Mouse (Mus musculus): ENCODE data around the gene 1700028P14Rik. TPM values are rescaled to one million over a fixed set of nuclear protein-coding genes. Genes with fewer than 3 reads are reported as not detected.

Gene 1700028P14Rik
- polyA plus RNA-seq (2012; rRNA removed): 0.15 and 0.16 TPM in 2 replicates

GRCm38 (mm10) chr19:23652644-23653043, at the start of gene 1700028P14Rik:
Gene 1700028P14Rik, minus strand, starts transcription at chr19:23652812.
- no peaks in the 10 kb centered on the region for H3K4me1 ChIP-seq (replicated peaks; ENCODE audit: control insufficient read depth, insufficient read depth, low read length)
- H3K27me3 ChIP-seq (ENCODE audit: control insufficient read depth, insufficient read depth, low read length): no peaks in the 10 kb centered on the region
- H3K27ac ChIP-seq (ENCODE audit: control insufficient read depth, insufficient read depth, low read length): no peak within 1 kb of the TSS
- no peak within 1 kb of the TSS for H3K4me3 ChIP-seq (ENCODE audit: control insufficient read depth, insufficient read depth, low read length)
- DNase-seq: no peak
- TF ChIP-seq POLR2A (IDR thresholded peaks at IDR 0.05; ENCODE audit: control insufficient read depth, extremely low read depth, insufficient read depth, low read length, poor library complexity) (no peak), CTCF (IDR thresholded peaks at IDR 0.05; ENCODE audit: borderline replicate concordance, control insufficient read depth, extremely low read depth, insufficient read depth, low read length, poor library complexity) (no peak)
- no peaks in the 10 kb centered on the region for H3K36me3 ChIP-seq (ENCODE audit: control insufficient read depth, insufficient read depth, low read length)
- WGBS: 23% methylated on average over 13 of the region's 13 CpGs

- Histone ChIP-seq H3K36me3 (ENCODE audit: control insufficient read depth, insufficient read depth, low read length) (peaks cover 8% of the 10 kb centered on the region), H3K27me3 (ENCODE audit: control insufficient read depth, insufficient read depth, low read length) (no peaks in the 10 kb centered on the region), H3K27ac (ENCODE audit: control insufficient read depth, insufficient read depth, low read length) (no peak overlapping the region), H3K4me3 (ENCODE audit: control insufficient read depth, insufficient read depth, low read length) (no peak overlapping the region), H3K4me1 (replicated peaks; ENCODE audit: control insufficient read depth, insufficient read depth, low read length) (no peaks in the 10 kb centered on the region)
- no peak for DNase-seq
- WGBS: 91% methylated on average over 4 of the region's 4 CpGs
- TF ChIP-seq POLR2A (IDR thresholded peaks at IDR 0.05; ENCODE audit: control insufficient read depth, extremely low read depth, insufficient read depth, low read length, poor library complexity): no peak
- TF ChIP-seq CTCF (IDR thresholded peaks at IDR 0.05; ENCODE audit: borderline replicate concordance, control insufficient read depth, extremely low read depth, insufficient read depth, low read length, poor library complexity): no peak
Observed at GRCm38 (mm10) chr19:23699131-23699530, 46.5 kb upstream of the 1700028P14Rik start.

- Histone ChIP-seq H3K36me3 (ENCODE audit: control insufficient read depth, insufficient read depth, low read length) (peaks cover 8% of the 10 kb centered on the region), H3K4me3 (ENCODE audit: control insufficient read depth, insufficient read depth, low read length) (no peak overlapping the region), H3K4me1 (replicated peaks; ENCODE audit: control insufficient read depth, insufficient read depth, low read length) (no peaks in the 10 kb centered on the region), H3K27ac (ENCODE audit: control insufficient read depth, insufficient read depth, low read length) (no peak overlapping the region), H3K27me3 (ENCODE audit: control insufficient read depth, insufficient read depth, low read length) (no peaks in the 10 kb centered on the region)
- no peak for DNase-seq
- TF ChIP-seq CTCF (IDR thresholded peaks at IDR 0.05; ENCODE audit: borderline replicate concordance, control insufficient read depth, extremely low read depth, insufficient read depth, low read length, poor library complexity) (no peak), POLR2A (IDR thresholded peaks at IDR 0.05; ENCODE audit: control insufficient read depth, extremely low read depth, insufficient read depth, low read length, poor library complexity) (no peak)
- 91% methylated on average over 7 of the region's 7 CpGs for WGBS
Observed at GRCm38 (mm10) chr19:23698366-23698765, 45.8 kb upstream of the 1700028P14Rik start.

GRCm38 (mm10) chr19:23697861-23698260, 45.2 kb upstream of the 1700028P14Rik start:
- Histone ChIP-seq H3K4me1 (replicated peaks; ENCODE audit: control insufficient read depth, insufficient read depth, low read length) (no peaks in the 10 kb centered on the region), H3K36me3 (ENCODE audit: control insufficient read depth, insufficient read depth, low read length) (peaks cover 8% of the 10 kb centered on the region), H3K27me3 (ENCODE audit: control insufficient read depth, insufficient read depth, low read length) (no peaks in the 10 kb centered on the region), H3K27ac (ENCODE audit: control insufficient read depth, insufficient read depth, low read length) (no peak overlapping the region), H3K4me3 (ENCODE audit: control insufficient read depth, insufficient read depth, low read length) (no peak overlapping the region)
- TF ChIP-seq POLR2A (IDR thresholded peaks at IDR 0.05; ENCODE audit: control insufficient read depth, extremely low read depth, insufficient read depth, low read length, poor library complexity) (no peak), CTCF (IDR thresholded peaks at IDR 0.05; ENCODE audit: borderline replicate concordance, control insufficient read depth, extremely low read depth, insufficient read depth, low read length, poor library complexity) (no peak)
- DNase-seq: no peak
- 95% methylated on average over 8 of the region's 8 CpGs for WGBS

GRCm38 (mm10) chr19:23694344-23694743, 41.7 kb upstream of the 1700028P14Rik start:
- TF ChIP-seq CTCF (IDR thresholded peaks at IDR 0.05; ENCODE audit: borderline replicate concordance, control insufficient read depth, extremely low read depth, insufficient read depth, low read length, poor library complexity): no peak
- H3K27ac ChIP-seq (ENCODE audit: control insufficient read depth, insufficient read depth, low read length): no peak overlapping the region
- H3K36me3 ChIP-seq (ENCODE audit: control insufficient read depth, insufficient read depth, low read length): peaks cover 4% of the 10 kb centered on the region; the same call in 1 of the 2 replicates
- H3K4me3 ChIP-seq (ENCODE audit: control insufficient read depth, insufficient read depth, low read length): no peak overlapping the region
- H3K4me1 ChIP-seq (replicated peaks; ENCODE audit: control insufficient read depth, insufficient read depth, low read length): no peaks in the 10 kb centered on the region
- WGBS: 96% methylated on average over 4 of the region's 4 CpGs
- DNase-seq: no peak
- no peaks in the 10 kb centered on the region for H3K27me3 ChIP-seq (ENCODE audit: control insufficient read depth, insufficient read depth, low read length)

- H3K36me3 ChIP-seq (ENCODE audit: control insufficient read depth, insufficient read depth, low read length): no peaks in the 10 kb centered on the region
- H3K27me3 ChIP-seq (ENCODE audit: control insufficient read depth, insufficient read depth, low read length): no peaks in the 10 kb centered on the region
- no peak overlapping the region for H3K4me3 ChIP-seq (ENCODE audit: control insufficient read depth, insufficient read depth, low read length)
- H3K4me1 ChIP-seq (replicated peaks; ENCODE audit: control insufficient read depth, insufficient read depth, low read length): peaks cover 2% of the 10 kb centered on the region; the same call in 1 of the 2 replicates
- 61% methylated on average over 4 of the region's 4 CpGs for WGBS
- DNase-seq: no peak
- TF ChIP-seq POLR2A (IDR thresholded peaks at IDR 0.05; ENCODE audit: control insufficient read depth, extremely low read depth, insufficient read depth, low read length, poor library complexity): no peak
- TF ChIP-seq CTCF (IDR thresholded peaks at IDR 0.05; ENCODE audit: borderline replicate concordance, control insufficient read depth, extremely low read depth, insufficient read depth, low read length, poor library complexity): no peak
- no peak overlapping the region for H3K27ac ChIP-seq (ENCODE audit: control insufficient read depth, insufficient read depth, low read length)
Observed at GRCm38 (mm10) chr19:23688421-23688946, 35.9 kb upstream of the 1700028P14Rik start.

Data from thymus, adult 2 months (tissue).